Comparison of ENCODE assay signal across 9 mouse cellular contexts in the genomic region with DNA sequence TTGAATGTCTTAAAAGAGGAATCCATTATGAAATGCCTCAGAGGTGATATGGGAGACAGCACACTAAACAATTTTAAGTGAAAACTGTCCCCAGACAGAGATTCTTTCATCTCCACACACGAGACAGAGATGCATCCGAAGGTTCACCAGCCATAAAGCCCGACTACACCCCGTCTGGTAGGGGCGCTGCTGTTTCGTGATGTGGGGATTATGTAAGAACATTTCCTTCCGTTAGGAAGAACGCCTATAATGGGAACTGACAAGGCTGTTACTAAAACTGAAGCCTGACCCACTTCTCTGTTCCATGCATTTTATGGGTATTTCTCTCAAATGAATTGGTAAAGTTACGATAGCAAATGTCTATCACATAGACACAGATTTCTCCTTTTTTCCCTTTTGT.
DNase-seq lines count a peak whose midpoint lies in the region; TF ChIP-seq lines count a peak whose summit lies in the region.
"Had no signal": no experiment of that assay in that cellular context is flagged by ENCODE, and none has a peak within 500 bp of the region (broad histone marks: within the 10 kb centered on the region; RNA-seq: fewer than 3 reads in every experiment).

No protein-coding gene starts in this region.

- 0 out of 2 replicates have a peak, but pooled peaks have one; percentile 22 for TF ChIP-seq CTCF in bone marrow macrophage, adult 2 months (IDR thresholded peaks at IDR 0.05; ENCODE audit: low read depth, low read length)

- DNase-seq in layer of hippocampus, adult 11-12 months (ENCODE audit: low spot score): peak; percentile 45
- DNase-seq in layer of hippocampus, adult 9-10 months (ENCODE audit: low spot score): no peak
- DNase-seq in cerebellum, adult 18-20 months: peak; percentile 66 to 79
- DNase-seq in left cerebral cortex, postnatal 36 days (ENCODE audit: low spot score in 2 of 2): peak; percentile 35 to 41
- DNase-seq in urinary bladder, postnatal 10 days (ENCODE audit: low spot score): no peak
- DNase-seq in adrenal gland, adult 8-10 months: no peak
- DNase-seq: heart, postnatal 36 days; kidney, adult 9 months had no signal

- H3K4me3 ChIP-seq in bone marrow macrophage, adult 2 months (ENCODE audit: insufficient read depth, low read length): no peak overlapping the region

- no peak for TF ChIP-seq POLR2A in bone marrow macrophage, adult 2 months (IDR thresholded peaks at IDR 0.05; ENCODE audit: borderline replicate concordance, low read depth, low read length)

- H3K27ac ChIP-seq in bone marrow macrophage, adult 2 months (ENCODE audit: insufficient read depth, low read depth, low read length): no peak overlapping the region

- intact Hi-C loops in left cerebral cortex, postnatal 36 days (cut with DNase I): loop anchor here (10.0 kb wide), 1 partner anchor 182 kb away; no protein-coding TSS in a partner anchor

- peaks cover 7% of the 10 kb centered on the region for H3K4me1 ChIP-seq in bone marrow macrophage, adult 2 months (ENCODE audit: control insufficient read depth, insufficient read depth, low read length)

Comparison
In these comparisons a context has a peak if more than half of its experiments do, and no peak if none do; other contexts are left out.
1. DNase-seq: peak in layer of hippocampus, adult 11-12 months (single experiment), cerebellum, adult 18-20 months (2 of 2) and left cerebral cortex, postnatal 36 days (2 of 2); none in layer of hippocampus, adult 9-10 months (single experiment), urinary bladder, postnatal 10 days (single experiment) and adrenal gland, adult 8-10 months (single experiment).